In the genomic region with DNA sequence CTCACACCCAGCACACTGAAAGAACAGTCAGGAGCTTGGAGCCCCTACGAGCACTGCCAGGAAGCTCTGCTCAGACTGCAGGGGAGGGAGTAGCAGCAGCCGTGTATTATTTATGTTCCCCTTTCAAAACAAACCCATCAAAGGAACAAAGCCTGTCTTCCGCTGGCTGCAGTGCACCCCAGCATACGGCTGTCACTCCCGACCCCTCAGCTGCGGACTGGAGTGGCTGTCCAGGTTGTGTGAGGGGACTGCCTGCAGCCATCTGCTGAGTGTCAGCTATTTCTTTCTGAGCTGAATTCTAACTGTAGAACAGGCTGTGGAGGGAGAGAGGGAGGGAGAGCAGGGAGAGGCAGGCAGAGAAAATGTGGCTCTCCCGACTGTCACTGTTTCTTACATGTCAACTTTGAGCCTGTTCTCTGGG, we compare ENCODE assay signal across 8 mouse cellular contexts.
DNase-seq lines count a peak whose midpoint lies in the region; ATAC-seq lines count a peak whose summit lies in the region.

No protein-coding gene starts in this region.

- ATAC-seq in hematopoietic stem cell, adult 5-6 weeks (replicated peaks in 1 of 2; ENCODE audit: insufficient read depth in 1 of 2, low FRiP score in 2 of 2, low TSS enrichment in 1 of 2, low read depth in 1 of 2, poor library complexity in 2 of 2, severe bottlenecking in 2 of 2), result peak; percentile 68 to 79

- peak; percentile 70 for DNase-seq in heart, adult 11 months
- no peak for DNase-seq in heart, adult 8-10 months (ENCODE audit: low spot score)
- DNase-seq in brain, embryonic 18.5 days (ENCODE audit: low read depth, low spot score), result peak; percentile 69
- DNase-seq in lung, postnatal 14 days, result peak; percentile 6
- DNase-seq in right cerebral cortex, postnatal 14 days, result peak; percentile 39
- DNase-seq in testis, postnatal 14 days (ENCODE audit: low spot score), result no peak
- no peak for DNase-seq in thymus, postnatal 10 days (ENCODE audit: low spot score in 2 of 2)

Comparison
In these comparisons a context has a peak if more than half of its experiments do, and no peak if none do; other contexts are left out.
1. DNase-seq: peak in heart, adult 11 months (single experiment), brain, embryonic 18.5 days (single experiment), lung, postnatal 14 days (single experiment) and right cerebral cortex, postnatal 14 days (single experiment); none in heart, adult 8-10 months (single experiment), testis, postnatal 14 days (single experiment) and thymus, postnatal 10 days (0 of 2).